Mouse (Mus musculus) forebrain, embryonic 11.5 days (tissue): ENCODE data around the gene Grhl3. TPM values are rescaled to one million over a fixed set of nuclear protein-coding genes. Genes with fewer than 3 reads are reported as not detected.
A peak's percentile ranks its signal among the peaks of the same experiment; 100 is the strongest.

ENCODE experiments used
- ATAC-seq: fragments of 200-750 bp; cut with Nextera tagmentation; replicated peaks from 2 replicates; pipeline ENCODE4 v1.8.0; 2017; ENCODE audit warnings: moderate TSS enrichment; ENCODE audit not compliant: low FRiP score
- DNase-seq: peaks from one replicate; pipeline ENCODE4 v3.0.0-alpha.2; 2017; ENCODE audit warnings: low spot score
- H3K27ac ChIP-seq: fragments of 300-500 bp; sonication (generic); 2 replicates; pipeline ENCODE4 v1.5.1; 2014; ENCODE audit warnings: low read depth, low read length
- H3K27me3 ChIP-seq: fragments of 300-500 bp; sonication (generic); 2 replicates; pipeline ENCODE4 v1.6.1; 2014; ENCODE audit warnings: mild to moderate bottlenecking, low read length, mixed read lengths; ENCODE audit not compliant: control insufficient read depth, insufficient read depth
- H3K36me3 ChIP-seq: fragments of 300-500 bp; sonication (generic); 2 replicates; pipeline ENCODE4 v1.6.1; 2014; ENCODE audit warnings: mild to moderate bottlenecking, low read length, moderate library complexity, mixed read lengths; ENCODE audit not compliant: control insufficient read depth, insufficient read depth
- H3K4me1 ChIP-seq: fragments of 300-500 bp; sonication (generic); replicated peaks from 2 replicates; pipeline ENCODE4 v1.6.1; 2014; ENCODE audit warnings: low read length, mixed read lengths; ENCODE audit not compliant: control insufficient read depth, insufficient read depth
- H3K4me2 ChIP-seq: fragments of 300-500 bp; sonication (generic); 2 replicates; pipeline ENCODE4 v1.6.1; 2014; ENCODE audit warnings: low read depth, mild to moderate bottlenecking, low read length, moderate library complexity, mixed read lengths; ENCODE audit not compliant: severe bottlenecking
- H3K4me3 ChIP-seq: fragments of 300-500 bp; sonication (generic); 2 replicates; pipeline ENCODE4 v1.5.1; 2014; ENCODE audit warnings: low read depth, low read length
- H3K9ac ChIP-seq: fragments of 300-500 bp; sonication (generic); 2 replicates; pipeline ENCODE4 v1.6.1; 2014; ENCODE audit warnings: low read length
- H3K9me3 ChIP-seq: fragments of 300-500 bp; sonication (generic); 2 replicates; pipeline ENCODE4 v1.6.1; 2016; ENCODE audit warnings: low read length, mixed read lengths; ENCODE audit not compliant: control insufficient read depth
- WGBS: fragments of 180-500 bp; shearing (Covaris S2); extraction: QIAGEN DNeasy Blood & Tissue Kit; methylation state at CpG from one replicate; pipeline ENCODE4 v1.1.7; 2014; 5-methylcytosine and 5-hydroxymethylcytosine counted together
- polyA plus RNA-seq: library from polyadenylated mRNA; unstranded; fragments of >200 nt; fragmentation: Nextera tagmentation; extraction: Ambion mirVana; gene quantifications from 2 replicates; pipeline ENCODE4 v1.2.1, GENCODE M21; 2014

The Grhl3 gene
- polyA plus RNA-seq, 1 experiment from 2014 or later = 3.9 TPM

GRCm38 (mm10) chr4:135569201-135569600, 4.2 kb downstream of the Grhl3 start:
- Histone ChIP-seq H3K27me3 (peaks cover 41% of the 10 kb centered on the region), H3K9me3 (no peaks in the 10 kb centered on the region), H3K36me3 (no peaks in the 10 kb centered on the region), H3K9ac (no peak overlapping the region), H3K4me2 (peak overlapping the region; percentile 51; the same call in 1 of the 2 replicates), H3K4me1 (peaks cover 36% of the 10 kb centered on the region), H3K27ac (no peak overlapping the region), H3K4me3 (no peak overlapping the region)
- ATAC-seq = no peak
- DNase-seq = no peak
- WGBS = 6% methylated on average over 11 of the region's 11 CpGs

DNA sequence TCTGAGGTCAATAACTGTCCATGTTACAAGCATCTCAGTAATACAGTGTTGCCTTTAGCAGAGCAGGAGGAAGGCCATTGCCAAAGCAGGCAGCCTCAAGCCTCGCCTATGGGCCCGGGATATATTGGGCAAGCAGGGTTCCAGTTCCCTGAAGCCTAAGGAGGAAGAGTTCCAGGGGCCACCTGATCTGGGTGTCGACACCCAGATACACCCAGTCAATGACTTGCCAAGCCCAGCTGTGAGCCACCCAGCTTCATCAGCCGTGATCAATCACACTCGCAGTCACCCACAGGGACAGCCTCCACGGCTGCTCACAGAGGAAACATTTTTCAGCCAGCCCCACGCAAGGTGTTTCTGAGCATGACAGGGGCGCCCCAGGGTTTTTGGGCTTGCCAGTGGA, 5.9 kb downstream of the Grhl3 start:
- ATAC-seq = no peak
- no peak for DNase-seq
- Histone ChIP-seq H3K9me3 (no peaks in the 10 kb centered on the region), H3K9ac (no peak overlapping the region), H3K27ac (no peak overlapping the region), H3K4me2 (no peak overlapping the region), H3K36me3 (no peaks in the 10 kb centered on the region), H3K4me3 (no peak overlapping the region), H3K4me1 (peaks cover 29% of the 10 kb centered on the region), H3K27me3 (peaks cover 26% of the 10 kb centered on the region)
- WGBS = 82% methylated on average over 8 of the region's 8 CpGs

GRCm38 (mm10) chr4:135567042-135567441, 6.4 kb downstream of the Grhl3 start:
- WGBS = 50% methylated on average over 11 of the region's 11 CpGs
- H3K4me2 ChIP-seq = no peak overlapping the region
- no peak for ATAC-seq
- peaks cover 29% of the 10 kb centered on the region for H3K4me1 ChIP-seq
- no peak overlapping the region for H3K4me3 ChIP-seq
- peaks cover 22% of the 10 kb centered on the region for H3K27me3 ChIP-seq
- no peak overlapping the region for H3K27ac ChIP-seq
- H3K9me3 ChIP-seq = no peaks in the 10 kb centered on the region
- no peak for DNase-seq
- H3K9ac ChIP-seq = no peak overlapping the region
- no peaks in the 10 kb centered on the region for H3K36me3 ChIP-seq

GRCm38 (mm10) chr4:135565400-135565799, 8.0 kb downstream of the Grhl3 start:
- DNase-seq (no peak), ATAC-seq (no peak)
- Histone ChIP-seq H3K27ac (no peak overlapping the region), H3K9ac (no peak overlapping the region), H3K9me3 (no peaks in the 10 kb centered on the region), H3K4me3 (no peak overlapping the region), H3K4me2 (no peak overlapping the region), H3K4me1 (peaks cover 21% of the 10 kb centered on the region), H3K36me3 (no peaks in the 10 kb centered on the region), H3K27me3 (peaks cover 7% of the 10 kb centered on the region)
- whole genome bisulfite sequencing = 71% methylated on average over 9 of the region's 9 CpGs

- Histone ChIP-seq H3K9me3 (no peaks in the 10 kb centered on the region), H3K4me3 (no peak overlapping the region), H3K9ac (no peak overlapping the region), H3K27ac (no peak overlapping the region), H3K4me1 (peaks cover 7% of the 10 kb centered on the region; the same call in 1 of the 2 replicates), H3K27me3 (peaks cover 5% of the 10 kb centered on the region; the same call in 1 of the 2 replicates), H3K36me3 (no peaks in the 10 kb centered on the region), H3K4me2 (no peak overlapping the region)
- ATAC-seq (no peak), DNase-seq (no peak)
- 76% methylated on average over 2 of the region's 2 CpGs for WGBS
Measured at GRCm38 (mm10) chr4:135563794-135564193, 9.6 kb downstream of the Grhl3 start.

GRCm38 (mm10) chr4:135549323-135549722, 24.1 kb downstream of the Grhl3 start:
- no peak overlapping the region for H3K27ac ChIP-seq
- 83% methylated on average over 6 of the region's 6 CpGs for WGBS
- no peak overlapping the region for H3K9ac ChIP-seq
- H3K4me1 ChIP-seq = peaks cover 5% of the 10 kb centered on the region
- no peak overlapping the region for H3K4me3 ChIP-seq
- H3K4me2 ChIP-seq = no peak overlapping the region
- no peak for DNase-seq
- no peaks in the 10 kb centered on the region for H3K9me3 ChIP-seq
- H3K36me3 ChIP-seq = no peaks in the 10 kb centered on the region
- H3K27me3 ChIP-seq = no peaks in the 10 kb centered on the region
- ATAC-seq = no peak

GRCm38 (mm10) chr4:135548521-135549077, 24.8 kb downstream of the Grhl3 start:
- no peaks in the 10 kb centered on the region for H3K9me3 ChIP-seq
- H3K27ac ChIP-seq = no peak overlapping the region
- no peak overlapping the region for H3K9ac ChIP-seq
- H3K4me1 ChIP-seq = peaks cover 5% of the 10 kb centered on the region
- H3K36me3 ChIP-seq = no peaks in the 10 kb centered on the region
- no peaks in the 10 kb centered on the region for H3K27me3 ChIP-seq
- no peak for ATAC-seq
- H3K4me2 ChIP-seq = no peak overlapping the region
- H3K4me3 ChIP-seq = no peak overlapping the region
- no peak for DNase-seq
- 28% methylated on average over 9 of the region's 9 CpGs for WGBS

DNA sequence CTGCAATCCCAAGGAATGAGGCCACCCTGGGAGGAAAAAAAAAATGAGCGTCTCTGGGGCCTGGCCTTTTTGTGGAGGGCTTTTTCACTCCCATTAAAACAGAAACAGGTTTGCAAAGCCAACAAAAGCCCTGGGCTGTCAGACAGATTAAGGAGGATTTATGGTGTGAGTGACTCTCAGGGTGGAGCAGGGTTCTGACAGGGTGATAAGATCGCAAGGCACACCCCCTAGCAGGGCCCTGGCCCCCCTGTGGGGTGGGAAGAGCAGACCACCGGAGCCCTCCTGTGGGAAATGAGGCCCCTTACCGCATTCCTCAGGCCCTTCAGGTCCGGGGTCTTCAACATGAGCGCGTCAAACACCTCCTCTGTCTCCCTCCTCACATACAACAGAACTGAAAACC, 25.3 kb downstream of the Grhl3 start:
- no peak overlapping the region for H3K4me3 ChIP-seq
- peaks cover 5% of the 10 kb centered on the region for H3K4me1 ChIP-seq
- no peak overlapping the region for H3K4me2 ChIP-seq
- WGBS = 10% methylated on average over 7 of the region's 7 CpGs
- ATAC-seq (no peak), DNase-seq (no peak)
- no peak overlapping the region for H3K9ac ChIP-seq
- no peaks in the 10 kb centered on the region for H3K36me3 ChIP-seq
- no peaks in the 10 kb centered on the region for H3K27me3 ChIP-seq
- H3K9me3 ChIP-seq = no peaks in the 10 kb centered on the region
- H3K27ac ChIP-seq = no peak overlapping the region

DNA sequence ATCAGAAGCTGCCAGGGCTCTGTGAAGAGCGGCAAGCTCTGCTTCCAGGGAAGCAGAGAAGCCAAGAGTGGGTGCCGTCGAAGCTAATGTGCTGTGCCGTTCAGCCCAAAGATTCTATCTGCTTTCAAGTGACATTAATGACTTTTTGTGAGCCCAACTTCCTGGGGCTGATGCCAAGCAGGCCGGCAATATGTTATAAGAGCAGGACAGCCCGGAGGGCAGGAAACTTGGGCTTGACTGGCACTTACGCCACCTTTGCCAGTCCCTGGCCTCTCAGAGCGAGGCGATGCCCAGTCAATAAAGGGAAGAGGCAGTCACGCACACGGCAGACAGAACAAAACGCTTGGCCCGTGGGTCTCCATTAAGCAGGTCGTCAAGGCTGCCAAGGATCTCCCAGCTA, 25.9 kb downstream of the Grhl3 start:
- DNase-seq = no peak
- Histone ChIP-seq H3K4me2 (no peak overlapping the region), H3K27ac (no peak overlapping the region), H3K9ac (no peak overlapping the region), H3K36me3 (no peaks in the 10 kb centered on the region), H3K4me3 (no peak overlapping the region), H3K9me3 (no peaks in the 10 kb centered on the region), H3K27me3 (no peaks in the 10 kb centered on the region), H3K4me1 (peaks cover 2% of the 10 kb centered on the region; the same call in 1 of the 2 replicates)
- ATAC-seq = no peak
- 61% methylated on average over 14 of the region's 14 CpGs for WGBS
